ENCODE assay signal across 8 mouse cellular contexts in genomic region chr8:121950749-121951655, GRCm38 (mm10). TPM values are rescaled to one million over a fixed set of nuclear protein-coding genes. Genes with fewer than 3 reads are reported as not detected.
DNase-seq lines count a peak whose midpoint lies in the region; ATAC-seq and TF ChIP-seq lines count a peak whose summit lies in the region.

No protein-coding gene starts in this region.

- peak overlapping the region; percentile 80 for H3K4me2 ChIP-seq in forebrain, embryonic 14.5 days (ENCODE audit: low read length)

- no peaks in the 10 kb centered on the region for H3K9me3 ChIP-seq in ES-E14 (ENCODE audit: control insufficient read depth, insufficient read depth, low read depth, low read length)
- no peaks in the 10 kb centered on the region for H3K9me3 ChIP-seq in forebrain, embryonic 14.5 days (replicated peaks; ENCODE audit: control insufficient read depth, low read length)

- no peak for DNase-seq in ES-E14 (ENCODE audit: low read depth, low spot score)
- DNase-seq in c-Kit-positive CD71-positive TER-119-positive erythroid progenitor cells, embryonic 14.5 days (ENCODE audit: low spot score): peak; percentile 58
- DNase-seq in forebrain, embryonic 14.5 days (ENCODE audit: low spot score): peak; percentile 55
- peak; percentile 81 for DNase-seq in heart, postnatal 4 days
- DNase-seq in layer of hippocampus, adult 9-11 months: peak; percentile 74
- DNase-seq in lung, postnatal 10 days: peak; percentile 81
- DNase-seq in right cerebral cortex, postnatal 36 days (ENCODE audit: low spot score in 2 of 2): peak; percentile 40 to 45

- H3K27ac ChIP-seq in ES-E14 (ENCODE audit: insufficient read depth, low read depth, low read length, poor library complexity, severe bottlenecking): peak overlapping the region; percentile 84
- peak overlapping the region; percentile 96 for H3K27ac ChIP-seq in forebrain, embryonic 14.5 days (ENCODE audit: low read depth, low read length)

- 1% methylated on average over 82 of the region's 97 CpGs for WGBS in forebrain, embryonic 14.5 days

- H3K4me1 ChIP-seq in ES-E14 (ENCODE audit: control insufficient read depth in 2 of 2, insufficient read depth in 2 of 2, low read length in 2 of 2, poor library complexity in 1 of 2): peaks cover 0 to 37% of the 10 kb centered on the region in 2 experiments; a peak in 2 of 4 replicates
- H3K4me1 ChIP-seq in forebrain, embryonic 14.5 days (ENCODE audit: control insufficient read depth, insufficient read depth, low read length): peaks cover 33% of the 10 kb centered on the region

- in situ Hi-C loops in ES-E14 (cut with MboI; ENCODE audit: low sequenced_read_pairs in 2 of 2, unreplicated experiment in 2 of 2): no loop called here

- no peaks in the 10 kb centered on the region for H3K27me3 ChIP-seq in forebrain, embryonic 14.5 days (replicated peaks; ENCODE audit: control insufficient read depth, insufficient read depth, low read length)

- H3K36me3 ChIP-seq in ES-E14 (ENCODE audit: control insufficient read depth, insufficient read depth, low read length, poor library complexity, severe bottlenecking): peaks cover 17% of the 10 kb centered on the region
- peaks cover 22% of the 10 kb centered on the region for H3K36me3 ChIP-seq in forebrain, embryonic 14.5 days (ENCODE audit: control insufficient read depth, insufficient read depth, low read length)

- peak overlapping the region; percentile 94 to 96 for H3K4me3 ChIP-seq in ES-E14 (ENCODE audit: insufficient read depth in 1 of 2, low read depth in 1 of 2, low read length in 2 of 2, poor library complexity in 1 of 2, severe bottlenecking in 1 of 2)
- H3K4me3 ChIP-seq in forebrain, embryonic 14.5 days (ENCODE audit: low read depth, low read length): peak overlapping the region; percentile 93

- H3K9ac ChIP-seq in ES-E14 (ENCODE audit: insufficient read depth, low read depth, low read length, poor library complexity, severe bottlenecking): peak overlapping the region; percentile 98
- peak overlapping the region; percentile 97 for H3K9ac ChIP-seq in forebrain, embryonic 14.5 days (ENCODE audit: low read length)

- ATAC-seq in forebrain, embryonic 14.5 days: peak; percentile 5
- ATAC-seq in activated CD4-positive, CD25-positive, alpha-beta regulatory T cell, adult 4 months: no peak

TF ChIP-seq in ES-E14, 5 proteins besides CTCF, POLR2A, EP300 and RAD21:
- TF ChIP-seq ZNF384 (IDR thresholded peaks at IDR 0.05; ENCODE audit: low read depth, low read length) (no peak), HCFC1 (IDR thresholded peaks at IDR 0.05; ENCODE audit: borderline replicate concordance, insufficient read depth, low read length) (0 out of 2 replicates have a peak, but pooled peaks have one; percentile 17), ZC3H11A (IDR thresholded peaks at IDR 0.05; ENCODE audit: borderline replicate concordance, low read depth, low read length) (no peak), MAFK (IDR thresholded peaks at IDR 0.05; ENCODE audit: insufficient read depth, low read depth, low read length) (no peak), CHD2 (IDR thresholded peaks at IDR 0.05; ENCODE audit: low read depth, low read length) (no peak)

RNA-seq across cellular contexts. Expression of gene Banp, which starts 1.5 kb away (rescaled TPM):
- 53.8 and 67.8 TPM in 2 replicates for total RNA-seq in ES-E14 (2012; rRNA removed)
- 47.2 and 57.7 TPM in 2 replicates for polyA plus RNA-seq in forebrain, embryonic 14.5 days (2014; fragmentation: Nextera tagmentation; extraction: Ambion mirVana)
- total RNA-seq in heart, postnatal 4 days (2021): 10 to 100 TPM in 1 of 2 experiments, 1 to 10 TPM in 1; 9.1 to 10.3 TPM
- polyA plus RNA-seq in activated CD4-positive, CD25-positive, alpha-beta regulatory T cell, adult 4 months (2017; shearing (Covaris generic)): 10 to 100 TPM; 24.3 to 30.2 TPM

RNA-seq across cellular contexts. Expression of gene Car5a, which starts 6.3 kb away (rescaled TPM):
- total RNA-seq in ES-E14 (2012; rRNA removed): 0.18 and 0.37 TPM in 2 replicates
- polyA plus RNA-seq in forebrain, embryonic 14.5 days (2014; fragmentation: Nextera tagmentation; extraction: Ambion mirVana): 0.28 and 0.46 TPM in 2 replicates
- not detected for total RNA-seq in heart, postnatal 4 days (2021)
- polyA plus RNA-seq in activated CD4-positive, CD25-positive, alpha-beta regulatory T cell, adult 4 months (2017; shearing (Covaris generic)): under 1 TPM in 1 of 2 experiments, not detected in 1; 0.40 TPM

RNA-seq across cellular contexts. Expression of gene Slc7a5, which starts 43.5 kb away (rescaled TPM):
- total RNA-seq in ES-E14 (2012; rRNA removed): 173 and 307 TPM in 2 replicates
- 37.9 and 39.7 TPM in 2 replicates for polyA plus RNA-seq in forebrain, embryonic 14.5 days (2014; fragmentation: Nextera tagmentation; extraction: Ambion mirVana)
- total RNA-seq in heart, postnatal 4 days (2021): 10 to 100 TPM; 21.5 to 24.5 TPM
- 1 to 10 TPM; 4.7 to 6.6 TPM for polyA plus RNA-seq in activated CD4-positive, CD25-positive, alpha-beta regulatory T cell, adult 4 months (2017; shearing (Covaris generic))
